Mouse (Mus musculus) left cerebral cortex, postnatal 25 days (tissue): ENCODE data around the gene Stk31. TPM values are rescaled to one million over a fixed set of nuclear protein-coding genes. Genes with fewer than 3 reads are reported as not detected.

ENCODE experiments used
- total RNA-seq, 2 experiments: library from RNA; stranded (reverse); gene quantifications; 2 replicates each; pipeline ENCODE4 v1.2.3; 2021

Stk31 gene
- total RNA-seq, 2 experiments from 2014 or later = 1.4 to 1.5 TPM

Other genes with a start within 250 kb of the Stk31 start
- gene Igf2bp3, start 180.6 kb upstream of the Stk31 start, total RNA-seq = under 1 TPM in 1 of 2 experiments, not detected in 1; 0.16 TPM
- 10 to 100 TPM; 74.1 to 80.5 TPM for gene Tra2a, start 131.6 kb upstream of the Stk31 start, total RNA-seq
- 10 to 100 TPM in 1 of 2 experiments, 1 to 10 TPM in 1; 9.8 to 10.1 TPM for gene Ccdc126, start 76.3 kb upstream of the Stk31 start, total RNA-seq
- gene Fam221a, start 27.9 kb upstream of the Stk31 start, total RNA-seq = 1 to 10 TPM in 1 of 2 experiments, under 1 TPM in 1; 0.85 to 1.6 TPM